Mouse (Mus musculus): Measurements from ENCODE around the gene Ddb2. TPM values are rescaled to one million over a fixed set of nuclear protein-coding genes. Genes with fewer than 3 reads are reported as not detected.

Ddb2 gene
- total and polyA plus RNA-seq, 2 experiments = 4.4 to 7.9 TPM

- no peaks in the 10 kb centered on the region for H3K27me3 ChIP-seq (ENCODE audit: control insufficient read depth, insufficient read depth, low read length)
- peaks cover 9% of the 10 kb centered on the region for H3K4me1 ChIP-seq (ENCODE audit: control insufficient read depth, insufficient read depth, low read length)
- WGBS = 11% methylated on average over 20 of the region's 20 CpGs
- peak overlapping the region; percentile 75 for H3K27ac ChIP-seq (replicated peaks; ENCODE audit: insufficient read depth, low read depth, low read length)
- no peak for DNase-seq (ENCODE audit: extremely low read depth, low read depth, low spot score)
- no peaks in the 10 kb centered on the region for H3K79me2 ChIP-seq (ENCODE audit: control insufficient read depth, insufficient read depth, low read length)
- H3K9ac ChIP-seq (ENCODE audit: low read depth, low read length) = peak overlapping the region; percentile 86
- H3K36me3 ChIP-seq (ENCODE audit: control insufficient read depth, insufficient read depth, low read length) = peaks cover 16% of the 10 kb centered on the region; the same call in 1 of the 2 replicates
- H3K4me3 ChIP-seq (ENCODE audit: insufficient read depth, low read depth, low read length) = peak overlapping the region; percentile 63
- no peak for TF ChIP-seq POLR2A (IDR thresholded peaks at IDR 0.05; ENCODE audit: extremely low read depth, insufficient read depth, low read length)
- no peak for TF ChIP-seq CTCF (IDR thresholded peaks at IDR 0.05; ENCODE audit: low read depth, low read length)
These were observed 33.7 kb downstream of the Ddb2 start for GRCm38 (mm10) chr2:91202972-91203656.

DNA sequence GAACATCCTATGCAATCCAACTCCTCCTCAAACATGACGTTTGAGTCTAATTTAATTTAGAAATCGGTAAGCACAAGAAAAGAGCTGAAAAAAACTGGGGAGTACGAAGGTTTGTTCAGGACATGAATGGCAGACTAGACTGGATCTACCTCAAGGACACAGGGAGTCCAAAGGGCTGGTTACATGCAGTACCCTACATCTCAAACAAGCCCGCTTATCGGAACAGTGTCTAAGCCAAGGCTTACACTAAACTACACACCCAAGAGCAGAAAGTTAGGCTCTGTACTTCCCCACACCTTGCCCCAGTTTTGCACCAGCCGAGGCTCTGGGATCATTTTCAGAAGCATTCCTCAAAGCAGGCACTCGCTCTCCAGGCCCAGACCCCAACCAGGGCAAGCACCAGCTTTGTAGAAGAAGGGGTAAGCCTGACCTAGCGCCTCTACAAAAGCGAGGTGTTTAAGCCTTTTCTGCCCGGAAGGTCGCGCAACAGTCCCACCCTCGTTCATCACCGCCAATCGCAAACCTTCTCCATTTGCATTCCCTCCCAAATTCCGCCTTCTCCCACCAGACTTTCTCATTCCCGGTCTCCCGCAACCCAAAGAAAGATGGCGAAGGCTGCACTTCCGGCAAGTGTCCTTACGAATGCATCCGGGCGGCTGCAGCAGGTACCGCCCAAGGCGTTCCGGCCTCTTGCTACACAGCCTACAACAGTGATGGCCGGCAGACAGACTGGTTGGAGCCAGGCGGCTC lies 34.4 kb downstream of the Ddb2 start, which contains the start of the genes Nr1h3 and Acp2:
Nr1h3 (minus strand) TSS at position 613 of the 750 bp plus-strand sequence.
Acp2 (plus strand) TSS at position 664 of the 750 bp plus-strand sequence.
- Histone ChIP-seq H3K27me3 (ENCODE audit: control insufficient read depth, insufficient read depth, low read length) (no peaks in the 10 kb centered on the region), H3K79me2 (ENCODE audit: control insufficient read depth, insufficient read depth, low read length) (no peaks in the 10 kb centered on the region), H3K4me1 (ENCODE audit: control insufficient read depth, insufficient read depth, low read length) (peaks cover 9% of the 10 kb centered on the region), H3K36me3 (ENCODE audit: control insufficient read depth, insufficient read depth, low read length) (peaks cover 9% of the 10 kb centered on the region; the same call in 1 of the 2 replicates), H3K9ac (ENCODE audit: low read depth, low read length) (peak within 1 kb of the TSS; percentile 87), H3K4me3 (ENCODE audit: insufficient read depth, low read depth, low read length) (peak within 1 kb of the TSS; percentile 63), H3K27ac (replicated peaks; ENCODE audit: insufficient read depth, low read depth, low read length) (peak within 1 kb of the TSS; percentile 96)
- under 1% methylated on average over 28 of the region's 28 CpGs for WGBS
- TF ChIP-seq CTCF (IDR thresholded peaks at IDR 0.05; ENCODE audit: low read depth, low read length) = no peak
- peak; percentile 85 for TF ChIP-seq POLR2A (IDR thresholded peaks at IDR 0.05; ENCODE audit: extremely low read depth, insufficient read depth, low read length)
- peak; percentile 94 for DNase-seq (ENCODE audit: extremely low read depth, low read depth, low spot score)

GRCm38 (mm10) chr2:91198888-91199287 lies 37.9 kb downstream of the Ddb2 start:
- no peaks in the 10 kb centered on the region for H3K36me3 ChIP-seq (ENCODE audit: control insufficient read depth, insufficient read depth, low read length)
- no peak overlapping the region for H3K4me3 ChIP-seq (ENCODE audit: insufficient read depth, low read depth, low read length)
- peaks cover 13% of the 10 kb centered on the region for H3K4me1 ChIP-seq (ENCODE audit: control insufficient read depth, insufficient read depth, low read length)
- no peak for DNase-seq (ENCODE audit: extremely low read depth, low read depth, low spot score)
- no peak overlapping the region for H3K9ac ChIP-seq (ENCODE audit: low read depth, low read length)
- no peaks in the 10 kb centered on the region for H3K27me3 ChIP-seq (ENCODE audit: control insufficient read depth, insufficient read depth, low read length)
- no peaks in the 10 kb centered on the region for H3K79me2 ChIP-seq (ENCODE audit: control insufficient read depth, insufficient read depth, low read length)
- 84% methylated on average over 3 of the region's 3 CpGs for WGBS
- no peak overlapping the region for H3K27ac ChIP-seq (replicated peaks; ENCODE audit: insufficient read depth, low read depth, low read length)
- no peak for TF ChIP-seq CTCF (IDR thresholded peaks at IDR 0.05; ENCODE audit: low read depth, low read length)
- TF ChIP-seq POLR2A (IDR thresholded peaks at IDR 0.05; ENCODE audit: extremely low read depth, insufficient read depth, low read length) = no peak

GRCm38 (mm10) chr2:91196577-91197001 lies 40.2 kb downstream of the Ddb2 start:
- WGBS = 71% methylated on average over 3 of the region's 3 CpGs
- H3K27ac ChIP-seq (replicated peaks; ENCODE audit: insufficient read depth, low read depth, low read length) = no peak overlapping the region

DNA sequence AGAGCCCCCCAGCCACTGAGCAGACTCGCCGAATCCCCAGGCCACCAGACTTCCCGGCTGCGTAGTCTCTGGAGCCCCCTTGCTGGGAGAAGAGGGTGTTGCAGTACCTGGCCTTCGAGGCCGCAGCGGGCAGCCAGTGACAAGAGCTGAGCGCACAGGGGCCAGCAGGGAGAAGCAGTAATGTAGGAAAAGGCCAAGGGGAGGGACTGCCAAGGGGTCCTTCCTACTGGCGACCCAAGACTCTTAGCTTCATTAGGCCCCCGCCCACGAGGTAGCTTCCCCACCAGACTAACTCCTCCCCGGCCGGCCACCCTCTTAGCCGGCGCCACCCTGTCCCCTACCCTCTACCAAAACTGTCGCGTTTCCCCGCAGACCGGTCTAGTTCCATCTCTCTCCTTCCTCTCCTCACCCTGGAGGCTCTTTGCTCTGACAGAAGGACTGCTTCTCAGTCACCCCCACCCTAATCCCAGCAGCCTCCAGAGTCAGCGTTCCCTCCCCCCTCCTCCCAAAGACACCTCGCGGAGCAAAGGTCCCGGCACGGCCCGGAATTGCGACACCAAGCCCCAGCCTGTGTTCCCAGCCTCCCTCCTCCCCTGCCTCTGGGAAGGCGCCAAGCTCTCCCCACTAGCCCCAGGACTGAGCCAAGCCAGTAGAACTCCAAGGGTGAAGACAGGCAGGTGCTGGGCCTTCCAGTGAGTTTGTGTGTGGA lies 42.0 kb downstream of the Ddb2 start:
- TF ChIP-seq CTCF (IDR thresholded peaks at IDR 0.05; ENCODE audit: low read depth, low read length) (peak; percentile 88), POLR2A (IDR thresholded peaks at IDR 0.05; ENCODE audit: extremely low read depth, insufficient read depth, low read length) (peak; percentile 52; the same call in 1 of the 2 replicates)
- H3K27me3 ChIP-seq (ENCODE audit: control insufficient read depth, insufficient read depth, low read length) = no peaks in the 10 kb centered on the region
- H3K79me2 ChIP-seq (ENCODE audit: control insufficient read depth, insufficient read depth, low read length) = no peaks in the 10 kb centered on the region; the same call in 1 of the 2 replicates
- WGBS = 1% methylated on average over 27 of the region's 27 CpGs
- H3K4me3 ChIP-seq (ENCODE audit: insufficient read depth, low read depth, low read length) = peak overlapping the region; percentile 74
- DNase-seq (ENCODE audit: extremely low read depth, low read depth, low spot score) = peak; percentile 87
- peak overlapping the region; percentile 99 for H3K27ac ChIP-seq (replicated peaks; ENCODE audit: insufficient read depth, low read depth, low read length)
- peaks cover 10% of the 10 kb centered on the region for H3K36me3 ChIP-seq (ENCODE audit: control insufficient read depth, insufficient read depth, low read length)
- peaks cover 12% of the 10 kb centered on the region for H3K4me1 ChIP-seq (ENCODE audit: control insufficient read depth, insufficient read depth, low read length)
- H3K9ac ChIP-seq (ENCODE audit: low read depth, low read length) = peak overlapping the region; percentile 92

More at GRCm38 (mm10) chr2:91196577-91197001, 40.2 kb downstream of the Ddb2 start:
- TF ChIP-seq CTCF (IDR thresholded peaks at IDR 0.05; ENCODE audit: low read depth, low read length) (no peak), POLR2A (IDR thresholded peaks at IDR 0.05; ENCODE audit: extremely low read depth, insufficient read depth, low read length) (no peak)
- Histone ChIP-seq H3K27me3 (ENCODE audit: control insufficient read depth, insufficient read depth, low read length) (no peaks in the 10 kb centered on the region), H3K9ac (ENCODE audit: low read depth, low read length) (no peak overlapping the region), H3K4me3 (ENCODE audit: insufficient read depth, low read depth, low read length) (no peak overlapping the region), H3K36me3 (ENCODE audit: control insufficient read depth, insufficient read depth, low read length) (peaks cover 5% of the 10 kb centered on the region), H3K79me2 (ENCODE audit: control insufficient read depth, insufficient read depth, low read length) (no peaks in the 10 kb centered on the region; the same call in 1 of the 2 replicates), H3K4me1 (ENCODE audit: control insufficient read depth, insufficient read depth, low read length) (peaks cover 13% of the 10 kb centered on the region)
- DNase-seq (ENCODE audit: extremely low read depth, low read depth, low spot score) = peak; percentile 44
